Mouse (Mus musculus) layer of hippocampus, postnatal 14 days (tissue): Measurements from ENCODE around the gene Atp2a3. TPM values are rescaled to one million over a fixed set of nuclear protein-coding genes. Genes with fewer than 3 reads are reported as not detected.

Source experiments
- DNase-seq, 2 experiments: peaks; one replicate each; pipeline ENCODE4 v3.0.0; 2021 to 2022; ENCODE audit warnings: low spot score in 2 of 2, mixed read lengths in 1 of 2
- microRNA-seq, 2 experiments: library from miRNA; unstranded; fragments of <30 nt; microRNA quantifications; one replicate each; pipeline ENCODE4 v1.2.0; 2021
- total RNA-seq, 2 experiments: library from RNA; stranded (reverse); gene quantifications; 2 replicates each; pipeline ENCODE4 v1.2.3; 2021

Gene Atp2a3
- total RNA-seq, 2 experiments from 2014 or later = 7.9 to 8.1 TPM

GRCm38 (mm10) chr11:73026961-73027360, 66.0 kb downstream of the Atp2a3 start:
- no peak for DNase-seq

- peak; percentile 78 to 90 for DNase-seq
These were observed 70.0 kb downstream of the Atp2a3 start for GRCm38 (mm10) chr11:73030821-73031498.

DNA sequence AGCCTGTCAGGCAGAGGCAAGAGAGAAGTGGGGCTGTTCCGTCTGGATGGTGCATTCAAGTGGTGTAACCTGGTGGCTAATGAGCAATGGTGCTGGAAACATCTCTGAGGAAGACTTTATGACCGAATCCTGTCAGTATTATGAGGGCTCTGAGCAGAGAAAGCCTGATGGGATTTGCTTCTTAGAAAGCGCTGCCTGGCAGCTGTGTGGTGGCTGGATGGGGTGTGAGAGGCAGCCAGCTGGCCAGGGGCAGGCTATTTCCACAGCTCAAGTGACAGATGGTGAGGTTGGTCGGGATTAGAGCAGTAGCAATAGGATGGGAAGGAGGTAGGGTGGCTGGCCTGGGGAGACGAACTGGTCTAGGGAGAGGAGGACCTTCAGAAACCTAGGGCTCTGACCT, 70.6 kb downstream of the Atp2a3 start:
- no peak for DNase-seq

DNA sequence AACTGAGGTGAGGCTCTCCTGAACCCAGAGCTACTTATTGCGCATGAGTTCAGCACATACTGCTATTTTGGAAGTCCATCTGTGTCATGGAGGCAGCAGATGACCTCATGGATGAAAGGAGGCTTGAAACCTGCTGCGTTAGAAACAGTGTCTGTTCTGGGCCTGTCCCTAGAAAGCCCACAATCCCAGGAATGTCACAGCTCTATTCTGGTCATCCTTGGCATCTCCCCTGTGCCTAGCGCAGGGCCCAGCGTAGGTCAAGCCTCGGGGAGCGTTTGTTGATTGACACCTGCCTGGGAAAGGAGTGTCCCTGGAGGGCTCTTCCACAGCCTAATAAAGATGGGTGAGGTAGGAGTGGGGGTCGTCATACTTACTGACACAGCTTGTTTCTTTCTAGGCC, 75.1 kb downstream of the Atp2a3 start:
- DNase-seq = no peak

- DNase-seq = no peak
These were observed 75.9 kb downstream of the Atp2a3 start for GRCm38 (mm10) chr11:73036889-73037288.

DNA sequence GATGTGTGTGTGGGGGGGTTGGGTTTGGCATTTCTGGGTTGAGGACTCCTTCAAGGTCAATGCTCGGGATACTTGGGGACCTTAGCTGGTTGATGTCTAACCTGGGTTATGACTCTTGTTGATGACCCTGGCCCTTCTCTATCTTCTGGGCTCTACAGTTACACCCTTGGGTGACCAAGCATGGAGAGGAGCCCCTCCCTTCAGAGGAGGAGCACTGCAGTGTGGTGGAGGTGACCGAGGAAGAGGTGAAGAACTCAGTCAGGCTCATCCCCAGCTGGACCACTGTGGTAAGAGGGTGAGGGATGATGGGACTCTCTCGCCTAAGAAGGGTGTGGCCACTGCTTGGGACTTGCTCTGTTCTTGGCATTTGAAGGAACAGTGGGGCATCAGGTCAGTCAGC, 76.7 kb downstream of the Atp2a3 start:
- DNase-seq = no peak

- DNase-seq = peak in 1 of 2 experiments; percentile 75
These were observed 78.3 kb downstream of the Atp2a3 start for GRCm38 (mm10) chr11:73039102-73039799.

Small RNA genes lying within 50 kb of the gene (microRNA-seq; reads per million reads assigned to microRNA genes)
- 0 reads per million in 2 experiments for gene Gm44467

Other genes with a start within 250 kb of the Atp2a3 start
- gene Cyb5d2, start 165.0 kb upstream of the Atp2a3 start, total RNA-seq = 10 to 100 TPM; 14.0 to 17.2 TPM
- gene Zzef1, start 164.9 kb upstream of the Atp2a3 start, total RNA-seq = 10 to 100 TPM; 45.5 to 51.1 TPM
- under 1 TPM; 0.65 to 0.83 TPM for gene P2rx1, start 37.9 kb downstream of the Atp2a3 start, total RNA-seq
- 10 to 100 TPM; 80.5 to 82.7 TPM for gene Camkk1, start 57.8 kb downstream of the Atp2a3 start, total RNA-seq
- 1 to 10 TPM; 9.4 to 9.7 TPM for gene Ncbp3, start 86.6 kb downstream of the Atp2a3 start, total RNA-seq
- under 1 TPM; 0.21 to 0.45 TPM for gene Itgae, start 129.4 kb downstream of the Atp2a3 start, total RNA-seq
- gene Haspin, start 177.1 kb downstream of the Atp2a3 start, total RNA-seq = under 1 TPM; 0.31 to 0.74 TPM
- gene P2rx5, start 199.3 kb downstream of the Atp2a3 start, total RNA-seq = 1 to 10 TPM; 1.8 to 3.0 TPM
- gene Emc6, start 215.9 kb downstream of the Atp2a3 start, total RNA-seq = 10 to 100 TPM; 60.6 to 61.9 TPM
- gene Tax1bp3, start 215.9 kb downstream of the Atp2a3 start, total RNA-seq = 10 to 100 TPM; 22.1 to 22.9 TPM
- gene Ctns, start 237.9 kb downstream of the Atp2a3 start, total RNA-seq = 10 to 100 TPM; 18.6 to 20.5 TPM
- 1 to 10 TPM; 3.0 to 3.2 TPM for gene Shpk, start 238.3 kb downstream of the Atp2a3 start, total RNA-seq